Mouse (Mus musculus) ES-Bruce4 (cell line): ENCODE measurements around the gene Glis3. TPM values are rescaled to one million over a fixed set of nuclear protein-coding genes. Genes with fewer than 3 reads are reported as not detected.

ENCODE experiments used
- H3K27ac ChIP-seq: 2 replicates; pipeline ENCODE4 v1.5.1; 2012; ENCODE audit warnings: low read length, inconsistent platforms; ENCODE audit not compliant: insufficient read depth
- H3K27me3 ChIP-seq: 2 replicates; pipeline ENCODE4 v1.6.1; 2012; ENCODE audit warnings: mild to moderate bottlenecking, low read length, inconsistent platforms; ENCODE audit not compliant: control insufficient read depth, poor library complexity, insufficient read depth, severe bottlenecking
- H3K36me3 ChIP-seq: 2 replicates; pipeline ENCODE4 v1.6.1; 2012; ENCODE audit warnings: inconsistent platforms, mild to moderate bottlenecking, low read length, moderate library complexity; ENCODE audit not compliant: control insufficient read depth, poor library complexity, insufficient read depth, severe bottlenecking
- H3K4me1 ChIP-seq: one replicate; pipeline ENCODE4 v1.8.1; 2011; ENCODE audit warnings: low read length; ENCODE audit not compliant: control insufficient read depth, insufficient read depth
- H3K4me3 ChIP-seq: 2 replicates; pipeline ENCODE4 v1.5.1; 2011; ENCODE audit warnings: low read depth, mild to moderate bottlenecking, low read length
- H3K9ac ChIP-seq: 2 replicates; pipeline ENCODE4 v1.6.1; 2012; ENCODE audit warnings: low read depth, mild to moderate bottlenecking, inconsistent platforms; ENCODE audit not compliant: poor library complexity, severe bottlenecking
- H3K9me3 ChIP-seq: replicated peaks from 2 replicates; pipeline ENCODE4 v1.6.1; 2012; ENCODE audit warnings: mild to moderate bottlenecking, low read length, inconsistent platforms; ENCODE audit not compliant: control insufficient read depth, poor library complexity, insufficient read depth, severe bottlenecking
- CTCF ChIP-seq: IDR thresholded peaks from one replicate; pipeline ENCODE4 v1.8.1; 2011; ENCODE audit warnings: low read depth, low read length
- EP300 ChIP-seq: IDR thresholded peaks from 2 replicates; pipeline ENCODE4 v1.6.1; 2011; ENCODE audit warnings: low read depth, low read length; ENCODE audit not compliant: insufficient read depth
- POLR2A ChIP-seq: IDR thresholded peaks from one replicate; pipeline ENCODE4 v1.8.1; 2011; ENCODE audit warnings: low read length; ENCODE audit not compliant: insufficient read depth
- polyA plus RNA-seq: library from polyadenylated mRNA; stranded (reverse); fragments of >200 nt; gene quantifications from 2 replicates; pipeline ENCODE4 v1.2.4, GENCODE M21; 2011; ENCODE audit warnings: low read depth; ENCODE audit not compliant: missing spikeins, insufficient read depth, insufficient read length

Glis3 gene
- polyA plus RNA-seq, 1 experiment, result 5.5 TPM

DNA sequence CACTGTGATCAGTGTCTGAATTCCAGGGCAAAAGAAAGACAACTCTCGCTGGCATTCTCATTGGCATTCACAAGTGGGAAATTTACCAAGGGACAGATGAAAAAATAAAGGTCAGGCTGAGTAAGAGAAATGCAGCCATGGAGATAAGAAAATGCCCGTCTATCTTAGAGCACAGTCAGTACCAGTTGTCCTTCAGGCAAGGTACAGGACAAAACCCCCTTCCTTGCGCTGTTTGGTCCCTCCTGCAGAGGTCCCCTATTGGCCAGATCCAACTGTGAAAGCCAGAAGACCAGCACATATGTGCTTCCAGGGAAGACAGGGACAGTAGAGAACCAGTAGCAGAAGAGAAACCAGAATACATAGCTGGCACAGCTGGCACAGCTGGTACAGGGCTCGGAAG is 79.0 kb downstream of the Glis3 start:
- TF ChIP-seq POLR2A, result no peak
- no peak for TF ChIP-seq EP300
- TF ChIP-seq CTCF, result no peak
- Histone ChIP-seq H3K27ac (no peak overlapping the region), H3K4me3 (no peak overlapping the region), H3K9ac (no peak overlapping the region), H3K9me3 (no peaks in the 10 kb centered on the region), H3K27me3 (no peaks in the 10 kb centered on the region), H3K4me1 (no peaks in the 10 kb centered on the region), H3K36me3 (no peaks in the 10 kb centered on the region)

DNA sequence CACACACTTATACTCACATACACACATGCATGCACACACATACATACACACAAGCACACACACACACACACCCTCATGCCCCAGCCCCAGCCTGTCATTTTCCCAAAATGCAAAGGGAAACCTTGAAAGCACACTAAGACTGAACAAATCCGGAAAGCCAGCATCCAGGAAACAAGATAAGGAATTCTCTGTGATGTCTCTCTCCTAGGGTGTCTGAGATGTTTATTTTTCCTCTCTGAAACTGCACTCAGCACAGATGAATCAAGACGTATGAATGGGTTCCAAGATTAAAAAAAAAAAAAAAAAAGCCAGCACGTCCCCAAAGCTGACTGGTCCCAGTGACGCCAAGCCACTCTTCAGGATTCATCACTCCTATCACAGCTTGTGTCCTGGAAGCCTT is 85.7 kb downstream of the Glis3 start:
- H3K4me3 ChIP-seq, result no peak overlapping the region
- TF ChIP-seq CTCF (no peak), POLR2A (no peak), EP300 (no peak)
- H3K9ac ChIP-seq, result no peak overlapping the region

DNA sequence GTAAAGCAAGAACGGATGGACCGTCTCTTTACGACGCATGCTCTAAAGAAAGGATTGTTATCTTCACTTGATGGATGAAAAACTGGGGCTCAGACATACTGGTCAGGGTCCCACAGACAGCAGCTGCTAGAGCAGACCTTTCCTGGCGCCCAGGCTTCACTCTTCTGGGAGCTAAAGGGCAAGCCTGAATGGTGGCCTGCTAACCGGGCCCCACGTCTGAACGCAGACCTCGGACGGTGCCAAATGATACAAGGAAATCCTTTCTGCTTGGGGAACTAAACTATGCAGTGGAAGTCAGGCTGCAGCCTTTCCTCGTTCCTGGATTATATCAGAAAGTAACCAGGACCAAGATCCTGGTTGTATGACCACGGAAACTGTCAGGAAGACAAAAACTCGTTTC is 86.9 kb downstream of the Glis3 start:
- no peak overlapping the region for H3K9ac ChIP-seq
- H3K36me3 ChIP-seq, result no peaks in the 10 kb centered on the region
- H3K4me3 ChIP-seq, result no peak overlapping the region
- H3K9me3 ChIP-seq, result no peaks in the 10 kb centered on the region
- no peak for TF ChIP-seq CTCF
- TF ChIP-seq EP300, result no peak
- TF ChIP-seq POLR2A, result no peak
- no peaks in the 10 kb centered on the region for H3K27me3 ChIP-seq
- H3K4me1 ChIP-seq, result no peaks in the 10 kb centered on the region
- H3K27ac ChIP-seq, result no peak overlapping the region

More for the DNA sequence above, 85.7 kb downstream of the Glis3 start:
- H3K27me3 ChIP-seq, result no peaks in the 10 kb centered on the region
- no peaks in the 10 kb centered on the region for H3K36me3 ChIP-seq
- no peak overlapping the region for H3K27ac ChIP-seq
- no peaks in the 10 kb centered on the region for H3K4me1 ChIP-seq
- no peaks in the 10 kb centered on the region for H3K9me3 ChIP-seq

DNA sequence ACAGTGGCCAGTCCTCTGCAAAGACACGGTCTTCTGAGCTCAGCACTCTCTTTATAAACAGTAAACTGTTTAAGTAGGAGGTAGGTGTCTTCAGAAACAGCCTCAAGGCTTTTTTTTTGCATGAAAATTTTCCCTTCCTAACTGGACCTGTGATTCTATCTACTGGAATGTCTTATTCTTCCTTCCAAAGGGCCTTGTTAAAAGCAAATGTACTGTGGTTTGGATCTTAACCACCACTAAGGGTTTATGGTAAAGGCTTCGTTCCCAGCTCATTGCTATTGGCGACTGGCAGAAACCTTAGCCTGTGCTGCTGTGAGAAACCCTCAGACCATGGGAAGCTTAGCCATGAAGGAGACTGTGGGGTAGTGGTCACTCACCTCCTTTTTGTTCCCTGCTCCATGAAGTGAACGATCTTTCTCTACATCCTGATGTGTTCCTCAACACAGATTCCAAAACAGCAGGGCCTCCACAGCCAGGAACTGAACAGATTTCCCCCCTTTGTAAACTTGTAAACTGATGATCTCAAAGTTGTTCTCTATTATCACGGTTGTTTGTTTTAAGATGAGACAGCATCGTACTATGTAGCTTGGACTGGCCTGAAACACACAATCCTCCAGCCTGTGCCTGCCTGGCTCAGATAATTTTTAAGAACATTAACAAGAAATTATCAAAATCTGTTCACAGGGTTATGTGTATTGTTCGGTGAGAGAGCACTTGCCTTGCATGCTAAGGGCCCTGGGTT is 88.0 kb downstream of the Glis3 start:
- no peaks in the 10 kb centered on the region for H3K9me3 ChIP-seq
- H3K27me3 ChIP-seq, result no peaks in the 10 kb centered on the region
- TF ChIP-seq CTCF (no peak), POLR2A (no peak), EP300 (no peak)

DNA sequence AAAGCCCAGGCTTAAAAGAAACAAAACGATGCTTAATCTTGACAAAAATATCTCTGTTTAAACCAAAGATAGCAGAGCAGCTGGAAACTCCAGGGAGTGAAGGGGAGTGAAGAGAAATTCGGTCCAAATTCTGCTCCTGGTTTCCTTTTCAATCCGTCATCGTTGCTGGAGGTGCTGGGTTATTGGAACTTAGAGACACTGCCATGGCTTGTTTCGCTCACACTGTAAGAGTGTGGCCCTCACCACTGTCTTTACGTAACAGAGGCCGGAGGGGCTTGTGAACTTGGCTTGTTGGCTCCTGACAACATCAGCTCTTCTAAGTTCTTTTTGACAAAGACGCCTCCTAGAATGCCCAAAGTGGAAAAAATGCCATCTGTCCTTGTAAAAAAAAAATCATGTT is 99.4 kb downstream of the Glis3 start:
- Histone ChIP-seq H3K36me3 (no peaks in the 10 kb centered on the region), H3K9me3 (no peaks in the 10 kb centered on the region), H3K4me1 (no peaks in the 10 kb centered on the region), H3K4me3 (no peak overlapping the region), H3K27me3 (no peaks in the 10 kb centered on the region), H3K9ac (no peak overlapping the region), H3K27ac (no peak overlapping the region)
- TF ChIP-seq EP300 (no peak), CTCF (no peak), POLR2A (no peak)

More for the DNA sequence above, 88.0 kb downstream of the Glis3 start:
- Histone ChIP-seq H3K27ac (no peak overlapping the region), H3K4me1 (no peaks in the 10 kb centered on the region), H3K36me3 (no peaks in the 10 kb centered on the region), H3K4me3 (no peak overlapping the region), H3K9ac (no peak overlapping the region)

DNA sequence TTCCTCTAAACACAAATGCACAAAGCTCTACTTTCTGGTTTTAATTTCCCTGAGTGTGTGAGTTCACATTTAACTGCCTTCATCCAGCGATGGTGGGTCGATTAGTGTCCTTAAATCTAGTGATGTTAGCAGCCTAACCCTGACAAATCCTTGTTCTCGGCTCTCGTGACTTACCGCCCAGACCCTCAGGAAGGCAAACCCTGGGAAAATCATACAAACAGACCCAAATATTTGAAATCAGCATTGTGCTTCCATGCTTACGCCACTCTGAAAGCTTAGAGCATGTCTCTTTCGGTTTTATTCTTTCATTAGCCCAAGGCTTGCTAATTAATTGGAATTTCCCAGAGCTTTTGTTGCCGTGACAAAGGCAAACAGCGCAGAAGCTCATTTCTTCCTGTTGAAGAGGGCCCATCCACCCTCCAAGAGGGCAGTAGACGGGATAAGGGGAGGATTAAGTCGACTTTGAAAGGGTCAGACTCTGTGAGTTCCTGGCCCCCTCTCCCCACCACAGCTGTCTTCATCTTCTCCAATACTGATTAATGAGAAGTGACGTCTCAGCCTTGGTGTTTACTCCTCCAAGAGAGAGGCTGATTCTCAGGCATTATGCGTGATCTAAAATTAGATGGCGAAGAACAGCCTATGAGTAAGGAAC is 100.0 kb downstream of the Glis3 start:
- no peaks in the 10 kb centered on the region for H3K9me3 ChIP-seq
- no peaks in the 10 kb centered on the region for H3K27me3 ChIP-seq
- H3K27ac ChIP-seq, result no peak overlapping the region
- no peaks in the 10 kb centered on the region for H3K36me3 ChIP-seq
- TF ChIP-seq CTCF (no peak), EP300 (no peak), POLR2A (no peak)
- no peak overlapping the region for H3K4me3 ChIP-seq
- H3K9ac ChIP-seq, result no peak overlapping the region
- no peaks in the 10 kb centered on the region for H3K4me1 ChIP-seq
